Mouse (Mus musculus) megakaryocyte progenitor cell, adult 5-6 weeks (primary cell): ENCODE measurements around the gene Ccl9. TPM values are rescaled to one million over a fixed set of nuclear protein-coding genes. Genes with fewer than 3 reads are reported as not detected.
A peak's percentile ranks its signal among the peaks of the same experiment; 100 is the strongest.

Source experiments
- ATAC-seq: replicated peaks from 2 replicates; pipeline ENCODE4 v1.8.0; 2016; ENCODE audit warnings: mild to moderate bottlenecking, moderate TSS enrichment, inconsistent platforms; ENCODE audit not compliant: poor library complexity
- total RNA-seq, 2 experiments: library from RNA; stranded (forward) in 1 of 2; stranded (reverse) in 1 of 2; fragments of 157-497, 149-512 nt in 1 of 2; fragments of 200-1000 nt in 1 of 2; gene quantifications; 2 replicates each; pipeline versions ENCODE4 v1.2.3 to v1.2.4; 2015 to 2017

Gene Ccl9
- total RNA-seq (2015) (149 and 197 TPM in 2 replicates), total RNA-seq (2017) (97.7 and 108 TPM in 2 replicates)

GRCm38 (mm10) chr11:83578186-83578760 is at the start of gene Ccl9:
Ccl9 (minus strand) TSS chr11:83578636.
- peak; percentile 52 for ATAC-seq

GRCm38 (mm10) chr11:83623586-83623985 is 45.1 kb upstream of the Ccl9 start:
- no peak for ATAC-seq

GRCm38 (mm10) chr11:83619037-83619436 is 40.6 kb upstream of the Ccl9 start:
- peak; percentile 79 for ATAC-seq

- peak; percentile 64 for ATAC-seq
These were observed 39.8 kb upstream of the Ccl9 start for GRCm38 (mm10) chr11:83618238-83618637.

- ATAC-seq = peak; percentile 61
These were observed 38.1 kb upstream of the Ccl9 start for GRCm38 (mm10) chr11:83616586-83616985.

GRCm38 (mm10) chr11:83610900-83611299 is 32.5 kb upstream of the Ccl9 start:
- ATAC-seq = 0 out of 2 replicates have a peak, but pooled peaks have one; percentile 34

- no peak for ATAC-seq
These were observed 28.0 kb upstream of the Ccl9 start for GRCm38 (mm10) chr11:83606396-83606795.

- ATAC-seq = peak; percentile 79
These were observed 27.1 kb upstream of the Ccl9 start for GRCm38 (mm10) chr11:83605535-83605934.

- peak; percentile 56; the same call in 1 of the 2 replicates for ATAC-seq
These were observed 26.3 kb upstream of the Ccl9 start for GRCm38 (mm10) chr11:83604698-83605097.

GRCm38 (mm10) chr11:83603399-83603798 is 25.0 kb upstream of the Ccl9 start:
- ATAC-seq = no peak

- ATAC-seq = 0 out of 2 replicates have a peak, but pooled peaks have one; percentile 23
These were observed 22.1 kb upstream of the Ccl9 start for GRCm38 (mm10) chr11:83600576-83600975.

- no peak for ATAC-seq
These were observed 20.6 kb upstream of the Ccl9 start for GRCm38 (mm10) chr11:83598991-83599390.

GRCm38 (mm10) chr11:83598207-83598837 is 19.9 kb upstream of the Ccl9 start:
- ATAC-seq = peak; percentile 69

GRCm38 (mm10) chr11:83597796-83598195 is 19.4 kb upstream of the Ccl9 start:
- no peak for ATAC-seq

- peak; percentile 59; the same call in 1 of the 2 replicates for ATAC-seq
These were observed 17.4 kb upstream of the Ccl9 start for GRCm38 (mm10) chr11:83595669-83596455.

- peak; percentile 46; the same call in 1 of the 2 replicates for ATAC-seq
These were observed 15.0 kb upstream of the Ccl9 start for GRCm38 (mm10) chr11:83593453-83593852.

GRCm38 (mm10) chr11:83592853-83593252 is 14.4 kb upstream of the Ccl9 start, which contains the start of gene Ccl6:
Ccl6 (minus strand) TSS chr11:83593087.
- ATAC-seq = peak; percentile 52

GRCm38 (mm10) chr11:83584232-83584631 is 5.8 kb upstream of the Ccl9 start:
- ATAC-seq = peak; percentile 57; the same call in 1 of the 2 replicates

GRCm38 (mm10) chr11:83583450-83583754 is 5.0 kb upstream of the Ccl9 start:
- ATAC-seq = no peak

- no peak for ATAC-seq
These were observed 4.4 kb upstream of the Ccl9 start for GRCm38 (mm10) chr11:83582626-83583449.
